ENCODE assay signal across 7 mouse cellular contexts in the genomic region with DNA sequence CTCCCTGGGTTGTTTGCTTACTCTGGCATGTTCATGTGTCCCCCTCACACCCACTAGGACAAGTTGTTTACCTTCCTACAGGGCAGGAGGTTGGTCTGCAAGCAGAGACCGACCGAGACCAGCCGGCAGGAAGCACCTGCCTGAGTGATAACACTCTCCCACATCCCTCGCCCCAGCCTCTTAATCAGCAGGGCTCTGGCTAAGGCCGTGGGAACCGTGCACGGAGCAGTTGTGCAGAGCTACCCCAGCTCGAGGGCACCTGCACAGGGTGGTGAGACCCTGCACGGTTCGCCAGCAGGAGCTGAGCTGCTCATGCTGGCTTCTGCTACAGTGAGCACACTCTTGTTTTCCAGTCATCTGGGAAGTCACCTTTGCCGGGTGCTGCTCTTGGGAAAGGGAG. TPM values are rescaled to one million over a fixed set of nuclear protein-coding genes. Genes with fewer than 3 reads are reported as not detected.
DNase-seq lines count a peak whose midpoint lies in the region; ATAC-seq and TF ChIP-seq lines count a peak whose summit lies in the region.

No protein-coding gene starts in this region.

- no peaks in the 10 kb centered on the region for H3K9me3 ChIP-seq in lung, embryonic 16.5 days (ENCODE audit: control insufficient read depth, low read length)
- H3K9me3 ChIP-seq in forebrain, embryonic 16.5 days (ENCODE audit: control insufficient read depth, low read length): no peaks in the 10 kb centered on the region

- TF ChIP-seq POLR2A in lung, adult 2 months (IDR thresholded peaks at IDR 0.05; ENCODE audit: borderline replicate concordance, extremely low read depth, low read depth, low read length): no peak
- peak; percentile 28; the same call in 1 of the 2 replicates for TF ChIP-seq POLR2A in thymus, adult 2 months (IDR thresholded peaks at IDR 0.05; ENCODE audit: control insufficient read depth, extremely low read depth, insufficient read depth, low read length, poor library complexity)

- H3K9ac ChIP-seq in lung, embryonic 16.5 days (ENCODE audit: low read length): no peak overlapping the region
- no peak overlapping the region for H3K9ac ChIP-seq in forebrain, embryonic 16.5 days (replicated peaks; ENCODE audit: low read depth, low read length)

- ATAC-seq in lung, embryonic 16.5 days (ENCODE audit: low read depth): peak; percentile 57
- ATAC-seq in forebrain, embryonic 16.5 days: peak; percentile 34
- peak; percentile 78 to 86 for ATAC-seq in hematopoietic stem cell, adult 5-6 weeks (replicated peaks in 1 of 2; ENCODE audit: insufficient read depth in 1 of 2, low FRiP score in 2 of 2, low TSS enrichment in 1 of 2, low read depth in 1 of 2, poor library complexity in 2 of 2, severe bottlenecking in 2 of 2)

- H3K4me3 ChIP-seq in lung, embryonic 16.5 days (ENCODE audit: low read length): no peak overlapping the region
- H3K4me3 ChIP-seq in lung, adult 2 months (replicated peaks; ENCODE audit: extremely low read depth, low read depth, low read length): no peak overlapping the region
- no peak overlapping the region for H3K4me3 ChIP-seq in forebrain, embryonic 16.5 days (replicated peaks; ENCODE audit: low read length)
- H3K4me3 ChIP-seq in thymus, adult 2 months (ENCODE audit: control insufficient read depth, insufficient read depth, low read length): no peak overlapping the region

- no peaks in the 10 kb centered on the region for H3K27me3 ChIP-seq in lung, embryonic 16.5 days (ENCODE audit: control insufficient read depth, insufficient read depth, low read depth, low read length)
- no peaks in the 10 kb centered on the region for H3K27me3 ChIP-seq in forebrain, embryonic 16.5 days (replicated peaks; ENCODE audit: control insufficient read depth, insufficient read depth, low read length)
- no peaks in the 10 kb centered on the region for H3K27me3 ChIP-seq in thymus, adult 2 months (ENCODE audit: control insufficient read depth, insufficient read depth, low read length)

- DNase-seq in lung, adult 2 months: no peak
- peak; percentile 74 for DNase-seq in thymus, adult 2 months
- DNase-seq in adrenal gland, postnatal 10 days: no peak
- no peak for DNase-seq in layer of hippocampus, postnatal 14 days (ENCODE audit: low spot score in 2 of 2)

- 31% methylated on average over 11 of the region's 11 CpGs for WGBS in lung, embryonic 16.5 days
- WGBS in lung, adult 2 months: 41% methylated on average over 11 of the region's 11 CpGs
- WGBS in forebrain, embryonic 16.5 days: 63% methylated on average over 11 of the region's 11 CpGs
- 2% methylated on average over 11 of the region's 11 CpGs for WGBS in thymus, adult 2 months

- H3K4me2 ChIP-seq in lung, embryonic 16.5 days (ENCODE audit: low read depth, low read length): no peak overlapping the region
- H3K4me2 ChIP-seq in forebrain, embryonic 16.5 days (ENCODE audit: low read length): no peak overlapping the region

- H3K4me1 ChIP-seq in lung, embryonic 16.5 days (replicated peaks; ENCODE audit: control insufficient read depth, insufficient read depth, low read length): peaks cover 10% of the 10 kb centered on the region
- H3K4me1 ChIP-seq in lung, adult 2 months (ENCODE audit: control insufficient read depth, insufficient read depth, low read length): no peaks in the 10 kb centered on the region
- H3K4me1 ChIP-seq in forebrain, embryonic 16.5 days (replicated peaks; ENCODE audit: control insufficient read depth, insufficient read depth, low read length): peaks cover 7% of the 10 kb centered on the region
- H3K4me1 ChIP-seq in thymus, adult 2 months (replicated peaks; ENCODE audit: control insufficient read depth, insufficient read depth, low read length): peaks cover 28% of the 10 kb centered on the region

- H3K27ac ChIP-seq in lung, embryonic 16.5 days (ENCODE audit: low read length): no peak overlapping the region
- no peak overlapping the region for H3K27ac ChIP-seq in forebrain, embryonic 16.5 days (ENCODE audit: low read length)
- H3K27ac ChIP-seq in thymus, adult 2 months (ENCODE audit: control insufficient read depth, insufficient read depth, low read length): peak overlapping the region; percentile 85

- no peak for TF ChIP-seq CTCF in lung, adult 2 months (IDR thresholded peaks at IDR 0.05; ENCODE audit: insufficient read depth, low read length)
- 0 out of 2 replicates have a peak, but pooled peaks have one; percentile 57 for TF ChIP-seq CTCF in thymus, adult 2 months (IDR thresholded peaks at IDR 0.05; ENCODE audit: borderline replicate concordance, control insufficient read depth, extremely low read depth, insufficient read depth, low read length, poor library complexity)

- H3K36me3 ChIP-seq in lung, embryonic 16.5 days (ENCODE audit: control insufficient read depth, insufficient read depth, low read length): no peaks in the 10 kb centered on the region
- H3K36me3 ChIP-seq in forebrain, embryonic 16.5 days (ENCODE audit: control insufficient read depth, insufficient read depth): no peaks in the 10 kb centered on the region
- H3K36me3 ChIP-seq in thymus, adult 2 months (ENCODE audit: control insufficient read depth, insufficient read depth, low read length): peaks cover 48% of the 10 kb centered on the region

RNA-seq across cellular contexts. Expression of gene Stat1, which starts 31.4 kb away (rescaled TPM):
- polyA plus RNA-seq in lung, embryonic 16.5 days (2015; fragmentation: Nextera tagmentation; extraction: Ambion mirVana): 24.9 and 29.9 TPM in 2 replicates
- polyA plus RNA-seq in lung, adult 2 months (2012; rRNA removed): 59.1 and 62.6 TPM in 2 replicates
- 10.5 and 13.2 TPM in 2 replicates for polyA plus RNA-seq in forebrain, embryonic 16.5 days (2015; fragmentation: Nextera tagmentation; extraction: Ambion mirVana)
- 112 and 123 TPM in 2 replicates for total RNA-seq in hematopoietic stem cell, adult 5-6 weeks (2017)
- polyA plus RNA-seq in thymus, adult 2 months (2012; rRNA removed): 235 and 255 TPM in 2 replicates
- 10 to 100 TPM; 42.6 to 52.4 TPM for total RNA-seq in adrenal gland, postnatal 10 days (2021)
- 10 to 100 TPM; 15.8 to 17.9 TPM for total RNA-seq in layer of hippocampus, postnatal 14 days (2021)
